Mouse (Mus musculus): Measurements from ENCODE around the gene Plekhm3. TPM values are rescaled to one million over a fixed set of nuclear protein-coding genes. Genes with fewer than 3 reads are reported as not detected.

Gene Plekhm3
- polyA plus RNA-seq, 1 experiment from 2014 or later, result 7.5 TPM

DNA sequence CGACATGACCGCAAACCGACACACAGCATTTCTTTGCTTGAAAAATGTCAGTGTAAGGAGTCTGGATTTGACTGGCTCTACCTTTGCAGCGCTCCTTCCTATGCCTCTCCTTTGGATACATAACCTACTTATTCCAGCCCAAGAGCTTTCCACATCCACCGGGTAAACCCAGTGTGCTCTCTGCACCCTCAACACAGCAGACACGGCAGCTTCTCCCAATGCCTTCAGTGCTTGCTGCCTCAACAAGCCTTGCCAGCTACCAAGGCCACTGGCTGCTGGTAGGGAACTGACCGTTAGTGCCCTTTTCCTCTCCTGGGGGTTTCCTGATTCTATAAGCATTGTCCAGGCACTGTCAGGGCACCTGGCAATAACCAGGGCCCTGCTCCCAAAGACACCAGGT is 62.8 kb downstream of the Plekhm3 start:
- Histone ChIP-seq H3K27ac (no peak overlapping the region), H3K4me3 (no peak overlapping the region), H3K9me3 (replicated peaks) (no peaks in the 10 kb centered on the region), H3K4me1 (no peaks in the 10 kb centered on the region), H3K9ac (no peak overlapping the region), H3K4me2 (no peak overlapping the region), H3K27me3 (no peaks in the 10 kb centered on the region), H3K36me3 (ENCODE audit: poor library complexity, severe bottlenecking) (peaks cover 5% of the 10 kb centered on the region; the same call in 1 of the 2 replicates)
- ATAC-seq, result no peak
- WGBS, result 92% methylated on average over 7 of the region's 7 CpGs

- no peaks in the 10 kb centered on the region for H3K27me3 ChIP-seq
- H3K9ac ChIP-seq, result no peak overlapping the region
- H3K4me1 ChIP-seq, result no peaks in the 10 kb centered on the region
- no peak overlapping the region for H3K4me2 ChIP-seq
- peaks cover 5% of the 10 kb centered on the region; the same call in 1 of the 2 replicates for H3K36me3 ChIP-seq (ENCODE audit: poor library complexity, severe bottlenecking)
- 34% methylated on average over 4 of the region's 4 CpGs for WGBS
- no peak overlapping the region for H3K4me3 ChIP-seq
- no peak for ATAC-seq
- H3K27ac ChIP-seq, result no peak overlapping the region
- no peaks in the 10 kb centered on the region for H3K9me3 ChIP-seq (replicated peaks)
Measured at GRCm38 (mm10) chr1:64891332-64891731, 65.3 kb downstream of the Plekhm3 start.

DNA sequence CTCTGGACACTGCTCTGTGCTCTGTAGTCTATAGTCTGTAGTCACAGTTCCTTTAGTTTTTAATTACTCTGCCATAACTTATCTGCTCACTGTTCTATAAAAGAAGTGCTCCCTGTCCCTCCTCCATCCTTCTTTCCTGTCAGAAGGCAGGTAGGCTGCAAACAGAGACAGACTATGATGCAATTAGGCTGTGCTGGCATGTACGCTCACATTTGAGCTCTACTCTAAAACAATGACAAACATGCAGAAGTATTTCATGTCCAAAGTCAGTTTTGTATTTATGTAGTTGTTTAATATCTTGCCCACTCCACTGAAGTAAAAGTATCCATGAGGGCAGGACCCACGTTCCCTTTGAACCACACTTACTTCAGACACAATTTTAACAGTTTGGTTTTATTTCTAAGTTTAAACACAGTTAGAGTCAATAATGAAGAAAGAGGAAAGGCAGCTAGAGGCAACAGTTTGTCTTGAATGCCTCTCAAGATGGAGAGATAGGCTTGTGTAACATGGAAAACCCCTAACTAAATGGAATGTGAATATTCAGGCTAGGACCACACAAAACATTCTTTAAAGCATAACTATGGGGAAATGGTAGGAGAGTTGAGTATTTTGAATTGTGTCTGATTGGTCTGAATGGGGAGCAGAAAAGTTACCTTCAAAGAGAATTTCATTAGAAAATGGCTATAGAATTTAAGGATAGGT is 69.0 kb downstream of the Plekhm3 start:
- no peak for ATAC-seq
- WGBS, result 93% methylated on average over 2 of the region's 2 CpGs
- H3K9me3 ChIP-seq (replicated peaks), result no peaks in the 10 kb centered on the region
- peaks cover 8% of the 10 kb centered on the region; the same call in 1 of the 2 replicates for H3K36me3 ChIP-seq (ENCODE audit: poor library complexity, severe bottlenecking)
- no peak overlapping the region for H3K27ac ChIP-seq
- H3K4me3 ChIP-seq, result no peak overlapping the region
- no peak overlapping the region for H3K4me2 ChIP-seq
- no peak overlapping the region for H3K9ac ChIP-seq
- H3K4me1 ChIP-seq, result peaks cover 8% of the 10 kb centered on the region
- peaks cover 5% of the 10 kb centered on the region; the same call in 1 of the 2 replicates for H3K27me3 ChIP-seq

DNA sequence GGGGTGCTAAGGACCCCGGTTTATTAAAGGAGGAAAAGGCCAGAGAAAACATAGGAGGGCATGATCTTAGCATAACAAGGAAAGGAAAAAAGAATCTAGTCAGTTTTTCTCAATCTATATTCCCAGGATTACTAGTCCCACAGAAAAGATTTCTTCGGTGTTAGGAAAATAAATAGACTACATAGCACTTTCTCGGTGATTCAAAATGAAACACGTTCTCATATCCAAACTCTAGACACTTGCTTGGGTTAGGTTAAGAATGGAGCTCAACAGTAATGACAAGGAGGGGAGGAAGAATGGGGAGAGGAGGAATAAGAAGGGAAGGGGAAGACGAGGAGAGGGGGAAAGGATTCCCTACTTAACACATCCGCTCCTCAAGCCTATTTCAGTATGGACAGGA is 69.9 kb downstream of the Plekhm3 start:
- Histone ChIP-seq H3K27me3 (peaks cover 5% of the 10 kb centered on the region; the same call in 1 of the 2 replicates), H3K4me1 (peaks cover 8% of the 10 kb centered on the region), H3K36me3 (ENCODE audit: poor library complexity, severe bottlenecking) (peaks cover 7% of the 10 kb centered on the region; the same call in 1 of the 2 replicates), H3K4me2 (no peak overlapping the region), H3K27ac (no peak overlapping the region), H3K9me3 (replicated peaks) (no peaks in the 10 kb centered on the region), H3K9ac (no peak overlapping the region), H3K4me3 (no peak overlapping the region)
- WGBS, result 91% methylated on average over 6 of the region's 6 CpGs
- ATAC-seq, result no peak

- no peaks in the 10 kb centered on the region for H3K9me3 ChIP-seq (replicated peaks)
- H3K4me3 ChIP-seq, result no peak overlapping the region
- H3K27me3 ChIP-seq, result peaks cover 5% of the 10 kb centered on the region; the same call in 1 of the 2 replicates
- peaks cover 8% of the 10 kb centered on the region for H3K4me1 ChIP-seq
- H3K36me3 ChIP-seq (ENCODE audit: poor library complexity, severe bottlenecking), result 0 out of 2 replicates have a peak, but pooled peaks cover 3% of the 10 kb centered on the region
- H3K27ac ChIP-seq, result no peak overlapping the region
- ATAC-seq, result no peak
- H3K4me2 ChIP-seq, result no peak overlapping the region
- 54% methylated on average over 3 of the region's 3 CpGs for WGBS
- no peak overlapping the region for H3K9ac ChIP-seq
Measured at GRCm38 (mm10) chr1:64885328-64885727, 71.3 kb downstream of the Plekhm3 start.

DNA sequence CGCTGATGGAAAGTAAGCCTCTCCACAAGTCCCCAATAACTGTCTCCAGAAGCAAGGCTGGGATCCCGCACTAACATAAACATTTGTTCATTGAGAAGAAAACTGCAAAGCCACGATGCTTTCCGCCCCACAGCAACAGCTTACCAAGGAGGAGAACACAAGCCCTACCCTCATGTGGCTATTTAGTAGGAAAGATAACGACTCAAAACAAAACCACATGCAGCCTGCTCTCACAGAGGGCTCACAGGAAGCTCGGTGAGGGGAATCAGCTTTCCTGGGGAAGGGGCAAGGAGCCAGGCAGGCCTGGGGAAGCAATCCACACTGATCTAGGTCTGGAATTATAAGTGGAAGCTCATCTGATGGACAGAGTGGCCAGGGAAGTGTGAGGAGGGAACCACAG is 72.6 kb downstream of the Plekhm3 start:
- Histone ChIP-seq H3K27me3 (peaks cover 5% of the 10 kb centered on the region; the same call in 1 of the 2 replicates), H3K36me3 (ENCODE audit: poor library complexity, severe bottlenecking) (0 out of 2 replicates have a peak, but pooled peaks cover 3% of the 10 kb centered on the region), H3K27ac (no peak overlapping the region), H3K4me1 (peaks cover 8% of the 10 kb centered on the region), H3K9me3 (replicated peaks) (no peaks in the 10 kb centered on the region), H3K9ac (no peak overlapping the region), H3K4me2 (no peak overlapping the region), H3K4me3 (no peak overlapping the region)
- no peak for ATAC-seq
- WGBS, result 41% methylated on average over 6 of the region's 6 CpGs

- no peak overlapping the region for H3K4me2 ChIP-seq
- no peak overlapping the region for H3K9ac ChIP-seq
- peaks cover 2% of the 10 kb centered on the region; the same call in 1 of the 2 replicates for H3K27me3 ChIP-seq
- peaks cover 8% of the 10 kb centered on the region for H3K4me1 ChIP-seq
- H3K27ac ChIP-seq, result no peak overlapping the region
- 0 out of 2 replicates have a peak, but pooled peaks cover 3% of the 10 kb centered on the region for H3K36me3 ChIP-seq (ENCODE audit: poor library complexity, severe bottlenecking)
- ATAC-seq, result no peak
- 77% methylated on average over 3 of the region's 3 CpGs for WGBS
- no peaks in the 10 kb centered on the region for H3K9me3 ChIP-seq (replicated peaks)
- H3K4me3 ChIP-seq, result no peak overlapping the region
Measured at GRCm38 (mm10) chr1:64880613-64881012, 76.0 kb downstream of the Plekhm3 start.

DNA sequence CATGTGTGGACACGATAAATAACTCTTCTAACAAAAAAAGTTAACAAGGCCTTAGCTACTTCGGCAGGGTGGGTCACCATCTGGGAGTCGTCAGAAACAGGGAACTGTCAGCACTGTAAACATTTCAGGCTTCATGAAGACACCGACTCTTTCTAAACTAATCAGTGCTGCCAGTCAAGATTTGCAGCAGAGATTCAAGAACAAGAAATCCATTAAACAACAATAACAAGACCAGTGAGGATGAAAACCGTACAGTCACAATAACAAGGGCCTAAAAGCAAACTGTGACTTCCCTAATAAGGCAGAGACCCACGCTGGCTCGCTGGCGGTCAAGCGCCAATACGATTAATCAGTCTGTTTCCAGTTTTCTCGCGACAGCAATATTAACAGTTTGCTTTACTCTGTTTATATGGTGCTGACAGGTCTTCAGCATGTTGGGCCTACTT is 77.8 kb downstream of the Plekhm3 start:
- no peaks in the 10 kb centered on the region; the same call in 1 of the 2 replicates for H3K4me1 ChIP-seq
- ATAC-seq, result no peak
- no peak overlapping the region for H3K27ac ChIP-seq
- H3K9ac ChIP-seq, result no peak overlapping the region
- H3K36me3 ChIP-seq (ENCODE audit: poor library complexity, severe bottlenecking), result 0 out of 2 replicates have a peak, but pooled peaks cover 3% of the 10 kb centered on the region
- H3K9me3 ChIP-seq (replicated peaks), result no peaks in the 10 kb centered on the region
- H3K4me2 ChIP-seq, result no peak overlapping the region
- WGBS, result 71% methylated on average over 12 of the region's 12 CpGs
- H3K4me3 ChIP-seq, result no peak overlapping the region
- H3K27me3 ChIP-seq, result peaks cover 2% of the 10 kb centered on the region; the same call in 1 of the 2 replicates

DNA sequence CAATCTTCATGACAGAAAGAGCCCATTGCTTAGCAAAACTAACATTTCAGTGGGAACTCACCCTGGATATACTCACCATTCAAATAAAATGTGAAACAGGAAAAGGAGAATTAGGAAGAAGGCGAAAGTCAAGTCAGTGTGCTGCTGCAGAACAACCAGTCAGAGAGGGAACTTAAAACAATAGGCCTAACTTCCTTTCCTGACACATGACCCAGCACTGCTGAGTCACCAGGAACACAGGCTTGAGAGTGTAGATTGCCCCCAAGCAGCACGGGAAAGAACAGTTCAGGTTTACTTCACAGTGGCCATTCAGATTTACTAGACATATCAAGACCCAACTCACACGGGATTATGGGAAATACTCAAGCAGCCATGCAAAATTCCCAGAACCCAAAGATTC is 80.3 kb downstream of the Plekhm3 start:
- H3K9me3 ChIP-seq (replicated peaks), result no peaks in the 10 kb centered on the region
- no peaks in the 10 kb centered on the region for H3K27me3 ChIP-seq
- 78% methylated on average over 3 of the region's 3 CpGs for WGBS
- no peak overlapping the region for H3K9ac ChIP-seq
- no peak overlapping the region for H3K4me3 ChIP-seq
- no peak overlapping the region for H3K27ac ChIP-seq
- no peak overlapping the region for H3K4me2 ChIP-seq
- ATAC-seq, result no peak
- no peaks in the 10 kb centered on the region; the same call in 1 of the 2 replicates for H3K4me1 ChIP-seq
- H3K36me3 ChIP-seq (ENCODE audit: poor library complexity, severe bottlenecking), result no peaks in the 10 kb centered on the region

- Histone ChIP-seq H3K9me3 (replicated peaks) (no peaks in the 10 kb centered on the region), H3K4me3 (no peak overlapping the region), H3K36me3 (ENCODE audit: poor library complexity, severe bottlenecking) (no peaks in the 10 kb centered on the region), H3K27me3 (no peaks in the 10 kb centered on the region), H3K4me1 (no peaks in the 10 kb centered on the region; the same call in 1 of the 2 replicates), H3K27ac (no peak overlapping the region), H3K4me2 (no peak overlapping the region), H3K9ac (no peak overlapping the region)
- no peak for ATAC-seq
- WGBS, result 83% methylated on average over 5 of the region's 5 CpGs
Measured at GRCm38 (mm10) chr1:64875712-64876111, 80.9 kb downstream of the Plekhm3 start.

DNA sequence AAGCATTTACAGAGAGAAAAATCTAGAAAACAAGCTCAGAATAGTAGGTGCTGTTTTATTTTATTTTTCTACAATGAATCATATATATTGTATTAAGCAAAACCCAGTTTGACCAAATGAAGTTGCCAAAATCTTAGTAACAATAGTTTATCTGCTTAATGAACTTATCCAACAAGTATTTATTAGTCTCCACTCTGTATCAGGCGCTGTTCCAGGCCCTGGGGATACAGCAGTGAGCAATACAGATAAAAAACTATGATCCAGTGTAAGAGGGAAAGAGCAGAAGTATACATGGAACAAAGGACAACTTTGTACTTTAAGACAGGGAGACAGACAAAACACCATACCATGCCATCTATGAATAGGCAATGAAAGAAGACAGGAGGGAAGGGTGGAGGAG is 81.5 kb downstream of the Plekhm3 start:
- Histone ChIP-seq H3K36me3 (ENCODE audit: poor library complexity, severe bottlenecking) (no peaks in the 10 kb centered on the region), H3K4me2 (no peak overlapping the region), H3K27me3 (no peaks in the 10 kb centered on the region), H3K4me3 (no peak overlapping the region), H3K4me1 (no peaks in the 10 kb centered on the region; the same call in 1 of the 2 replicates), H3K9me3 (replicated peaks) (no peaks in the 10 kb centered on the region), H3K27ac (no peak overlapping the region), H3K9ac (no peak overlapping the region)
- 82% methylated on average over 1 of the region's 1 CpGs for WGBS
- ATAC-seq, result no peak

GRCm38 (mm10) chr1:64871956-64872355 is 84.7 kb downstream of the Plekhm3 start:
- no peak overlapping the region for H3K4me3 ChIP-seq
- ATAC-seq, result no peak
- H3K27me3 ChIP-seq, result no peaks in the 10 kb centered on the region
- no peaks in the 10 kb centered on the region for H3K4me1 ChIP-seq
- no peak overlapping the region for H3K27ac ChIP-seq
- H3K9me3 ChIP-seq (replicated peaks), result no peaks in the 10 kb centered on the region
- no peak overlapping the region for H3K9ac ChIP-seq
- WGBS, result 62% methylated on average over 5 of the region's 5 CpGs
- no peaks in the 10 kb centered on the region for H3K36me3 ChIP-seq (ENCODE audit: poor library complexity, severe bottlenecking)
- H3K4me2 ChIP-seq, result no peak overlapping the region
